Mouse (Mus musculus) liver, postnatal 0 days (tissue): ENCODE measurements around the gene Slc37a3. TPM values are rescaled to one million over a fixed set of nuclear protein-coding genes. Genes with fewer than 3 reads are reported as not detected.

Experiments
- ATAC-seq: fragments of 200-750 bp; cut with Nextera tagmentation; 2 replicates; pipeline ENCODE4 v1.8.0; 2017; ENCODE audit warnings: mild to moderate bottlenecking, moderate library complexity
- DNase-seq: peaks from one replicate; pipeline ENCODE4 v3.0.0-alpha.2; 2016
- H3K27ac ChIP-seq: fragments of 300-500 bp; sonication (generic); 2 replicates; pipeline ENCODE4 v1.5.1; 2014; ENCODE audit warnings: antibody characterized with exemption, moderate library complexity, mild to moderate bottlenecking, low read depth
- H3K27me3 ChIP-seq: fragments of 300-500 bp; sonication (generic); 2 replicates; pipeline ENCODE4 v1.6.1; 2014; ENCODE audit warnings: low read length, control low read depth, mixed read lengths; ENCODE audit not compliant: insufficient read depth
- H3K36me3 ChIP-seq: fragments of 300-500 bp; sonication (generic); replicated peaks from 2 replicates; pipeline ENCODE4 v1.6.1; 2014; ENCODE audit warnings: mild to moderate bottlenecking, control low read depth, low read length, moderate library complexity, mixed read lengths; ENCODE audit not compliant: insufficient read depth
- H3K4me1 ChIP-seq: fragments of 300-500 bp; sonication (generic); 2 replicates; pipeline ENCODE4 v1.6.1; 2014; ENCODE audit warnings: antibody characterized with exemption, mild to moderate bottlenecking, control low read depth; ENCODE audit not compliant: insufficient read depth
- H3K4me2 ChIP-seq: fragments of 300-500 bp; sonication (generic); 2 replicates; pipeline ENCODE4 v1.6.1; 2014; ENCODE audit warnings: low read depth, mild to moderate bottlenecking, low read length, moderate library complexity, mixed read lengths
- H3K4me3 ChIP-seq: fragments of 300-500 bp; sonication (generic); 2 replicates; pipeline ENCODE4 v1.5.1; 2014; ENCODE audit warnings: low read depth, low read length
- H3K9ac ChIP-seq: fragments of 300-500 bp; sonication (generic); replicated peaks from 2 replicates; pipeline ENCODE4 v1.6.1; 2014; ENCODE audit warnings: mild to moderate bottlenecking, moderate library complexity
- H3K9me3 ChIP-seq: fragments of 300-500 bp; sonication (generic); 2 replicates; pipeline ENCODE4 v1.6.1; 2016; ENCODE audit warnings: mild to moderate bottlenecking, control low read depth, low read length, mixed read lengths
- CTCF ChIP-seq: sonication (generic); IDR thresholded peaks from 2 replicates; pipeline ENCODE4 v1.5.1; 2016; ENCODE audit warnings: antibody characterized with exemption, low read depth
- EP300 ChIP-seq: IDR thresholded peaks from 2 replicates; pipeline ENCODE4 v1.6.1; 2016; ENCODE audit warnings: antibody characterized with exemption, low read depth, mild to moderate bottlenecking
- WGBS: fragments of 180-500 bp; shearing (Covaris S2); extraction: QIAGEN DNeasy Blood & Tissue Kit; methylation state at CpG from one replicate; pipeline ENCODE4 v1.1.7; 2014; ENCODE audit not compliant: insufficient replicate concordance; 5-methylcytosine and 5-hydroxymethylcytosine counted together
- polyA plus RNA-seq: library from polyadenylated mRNA; unstranded; fragments of >200 nt; fragmentation: Nextera tagmentation; extraction: Ambion mirVana; gene quantifications from 2 replicates; pipeline ENCODE4 v1.2.1, GENCODE M21; 2015

The Slc37a3 gene
- polyA plus RNA-seq, 1 experiment from 2014 or later: 16.0 TPM

GRCm38 (mm10) chr6:39403136-39403535, 25.7 kb upstream of the Slc37a3 start:
- WGBS: 95% methylated on average over 2 of the region's 2 CpGs
- Histone ChIP-seq H3K27ac (no peak overlapping the region), H3K9me3 (no peaks in the 10 kb centered on the region), H3K4me2 (no peak overlapping the region), H3K4me1 (no peaks in the 10 kb centered on the region), H3K27me3 (no peaks in the 10 kb centered on the region), H3K36me3 (peaks cover 78% of the 10 kb centered on the region), H3K4me3 (no peak overlapping the region), H3K9ac (no peak overlapping the region)
- DNase-seq (no peak), ATAC-seq (no peak)
- no peak for TF ChIP-seq EP300

GRCm38 (mm10) chr6:39400343-39400742, 22.9 kb upstream of the Slc37a3 start:
- Histone ChIP-seq H3K4me1 (no peaks in the 10 kb centered on the region), H3K36me3 (peaks cover 79% of the 10 kb centered on the region), H3K4me2 (no peak overlapping the region), H3K27ac (no peak overlapping the region), H3K27me3 (no peaks in the 10 kb centered on the region), H3K9ac (no peak overlapping the region), H3K4me3 (no peak overlapping the region), H3K9me3 (no peaks in the 10 kb centered on the region)
- WGBS: 82% methylated on average over 7 of the region's 7 CpGs
- no peak for TF ChIP-seq EP300
- TF ChIP-seq CTCF: peak; percentile 67
- DNase-seq (peak; percentile 29), ATAC-seq (no peak)

GRCm38 (mm10) chr6:39398342-39398741, 20.9 kb upstream of the Slc37a3 start:
- Histone ChIP-seq H3K27me3 (no peaks in the 10 kb centered on the region), H3K27ac (no peak overlapping the region), H3K4me2 (no peak overlapping the region), H3K4me1 (no peaks in the 10 kb centered on the region), H3K9ac (no peak overlapping the region), H3K4me3 (no peak overlapping the region), H3K9me3 (no peaks in the 10 kb centered on the region), H3K36me3 (peaks cover 60% of the 10 kb centered on the region)
- no peak for ATAC-seq
- no peak for DNase-seq
- 79% methylated on average over 9 of the region's 9 CpGs for WGBS
- TF ChIP-seq CTCF (no peak), EP300 (no peak)

GRCm38 (mm10) chr6:39397046-39397445, 19.6 kb upstream of the Slc37a3 start:
- 92% methylated on average over 6 of the region's 6 CpGs for WGBS

GRCm38 (mm10) chr6:39395916-39396315, 18.4 kb upstream of the Slc37a3 start:
- H3K4me1 ChIP-seq: no peaks in the 10 kb centered on the region
- no peak overlapping the region for H3K27ac ChIP-seq
- H3K9ac ChIP-seq: no peak overlapping the region
- H3K4me2 ChIP-seq: no peak overlapping the region
- no peaks in the 10 kb centered on the region for H3K27me3 ChIP-seq
- no peak for ATAC-seq
- 81% methylated on average over 4 of the region's 4 CpGs for WGBS
- H3K9me3 ChIP-seq: no peaks in the 10 kb centered on the region
- H3K36me3 ChIP-seq: peaks cover 44% of the 10 kb centered on the region
- no peak overlapping the region for H3K4me3 ChIP-seq
- TF ChIP-seq CTCF (no peak), EP300 (no peak)
- DNase-seq: no peak

More at GRCm38 (mm10) chr6:39397046-39397445, 19.6 kb upstream of the Slc37a3 start:
- no peak overlapping the region for H3K27ac ChIP-seq
- no peak for TF ChIP-seq EP300
- no peak for TF ChIP-seq CTCF
- H3K9ac ChIP-seq: no peak overlapping the region
- H3K9me3 ChIP-seq: no peaks in the 10 kb centered on the region
- H3K27me3 ChIP-seq: no peaks in the 10 kb centered on the region
- no peaks in the 10 kb centered on the region for H3K4me1 ChIP-seq
- peaks cover 51% of the 10 kb centered on the region for H3K36me3 ChIP-seq
- ATAC-seq (no peak), DNase-seq (no peak)
- no peak overlapping the region for H3K4me3 ChIP-seq
- H3K4me2 ChIP-seq: no peak overlapping the region

- Histone ChIP-seq H3K27me3 (no peaks in the 10 kb centered on the region), H3K9ac (no peak overlapping the region), H3K9me3 (no peaks in the 10 kb centered on the region), H3K4me1 (no peaks in the 10 kb centered on the region), H3K4me3 (no peak overlapping the region), H3K27ac (no peak overlapping the region), H3K36me3 (peaks cover 42% of the 10 kb centered on the region), H3K4me2 (no peak overlapping the region)
- WGBS: 82% methylated on average over 4 of the region's 4 CpGs
- TF ChIP-seq EP300: no peak
- no peak for TF ChIP-seq CTCF
- no peak for ATAC-seq
- DNase-seq: no peak
These were observed 18.0 kb upstream of the Slc37a3 start for GRCm38 (mm10) chr6:39395471-39395870.

- WGBS: 75% methylated on average over 2 of the region's 2 CpGs
- Histone ChIP-seq H3K4me3 (no peak overlapping the region), H3K4me1 (no peaks in the 10 kb centered on the region), H3K4me2 (no peak overlapping the region), H3K9ac (no peak overlapping the region), H3K27ac (no peak overlapping the region), H3K36me3 (no peaks in the 10 kb centered on the region; the same call in 1 of the 2 replicates), H3K27me3 (no peaks in the 10 kb centered on the region), H3K9me3 (no peaks in the 10 kb centered on the region)
- TF ChIP-seq CTCF (no peak), EP300 (no peak)
- DNase-seq (no peak), ATAC-seq (no peak)
These were observed 12.5 kb upstream of the Slc37a3 start for GRCm38 (mm10) chr6:39389988-39390387.
